Mouse (Mus musculus) right cerebral cortex, postnatal 4 days (tissue): ENCODE measurements around the gene Mavs.

ENCODE experiments used
- DNase-seq: peaks from one replicate; pipeline ENCODE4 v3.0.0-alpha.2; 2022

Mavs gene

DNA sequence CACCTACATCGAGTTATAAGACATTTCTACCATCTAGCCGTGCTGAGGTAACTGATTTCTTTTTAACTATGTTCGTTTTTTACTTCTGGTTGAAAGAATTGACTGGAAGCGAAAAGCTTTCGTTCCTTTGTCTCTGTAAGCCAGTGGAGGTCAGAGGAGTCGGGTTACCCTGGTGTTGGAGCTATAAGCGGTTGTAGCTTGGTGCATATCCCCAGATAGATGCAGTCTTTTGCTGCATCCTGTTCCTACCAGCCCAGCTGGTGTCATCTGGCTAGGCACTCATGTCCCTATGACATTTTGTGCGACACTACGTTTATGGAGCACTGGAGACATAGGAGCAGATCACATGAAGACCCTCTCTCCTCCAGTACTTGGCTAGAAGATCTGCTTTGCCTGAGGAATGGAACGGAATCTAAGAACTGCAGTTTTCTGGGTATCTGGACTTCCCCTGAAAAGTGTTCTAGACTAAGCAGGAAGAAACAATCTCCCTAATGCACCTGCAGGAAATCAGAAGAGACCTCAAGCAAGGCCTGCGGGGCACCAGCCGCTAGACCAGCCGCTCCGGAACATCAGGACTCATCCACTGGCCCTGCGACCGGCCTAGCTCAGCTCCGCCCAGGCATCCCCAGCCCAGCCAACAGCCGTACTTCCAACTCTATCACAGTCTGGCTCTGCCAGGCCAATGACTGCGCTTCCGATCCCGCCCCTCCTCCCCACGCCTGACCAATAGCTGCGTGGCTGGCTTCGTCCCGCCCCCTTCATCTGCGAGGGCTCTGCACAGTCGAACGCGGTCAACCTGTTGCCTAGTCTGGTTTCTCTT, at the start of gene Mavs:
Gene Mavs, plus strand, starts transcription at position 757 of the 820 bp plus-strand sequence.
- peak; percentile 86 for DNase-seq

DNA sequence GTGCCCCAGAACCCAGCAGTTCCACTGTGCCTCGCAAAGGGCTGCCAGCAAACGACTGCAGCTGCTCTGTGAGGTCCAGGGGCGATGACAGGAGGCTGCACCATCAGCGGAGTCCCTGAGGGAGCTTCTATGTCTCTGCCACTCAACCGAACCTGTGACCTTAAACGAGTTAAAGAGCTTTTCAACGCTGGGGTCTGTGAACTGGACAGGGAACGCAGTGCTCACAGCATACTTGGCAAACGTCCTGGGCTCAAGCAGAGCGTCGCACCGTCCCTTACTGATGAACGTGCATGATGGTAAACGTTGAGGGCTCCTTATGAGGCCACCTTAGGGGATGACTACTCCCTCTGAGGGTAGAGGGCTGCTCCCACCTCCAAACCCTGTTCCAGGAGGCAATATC, 47.5 kb upstream of the Mavs start:
- DNase-seq, result no peak

DNA sequence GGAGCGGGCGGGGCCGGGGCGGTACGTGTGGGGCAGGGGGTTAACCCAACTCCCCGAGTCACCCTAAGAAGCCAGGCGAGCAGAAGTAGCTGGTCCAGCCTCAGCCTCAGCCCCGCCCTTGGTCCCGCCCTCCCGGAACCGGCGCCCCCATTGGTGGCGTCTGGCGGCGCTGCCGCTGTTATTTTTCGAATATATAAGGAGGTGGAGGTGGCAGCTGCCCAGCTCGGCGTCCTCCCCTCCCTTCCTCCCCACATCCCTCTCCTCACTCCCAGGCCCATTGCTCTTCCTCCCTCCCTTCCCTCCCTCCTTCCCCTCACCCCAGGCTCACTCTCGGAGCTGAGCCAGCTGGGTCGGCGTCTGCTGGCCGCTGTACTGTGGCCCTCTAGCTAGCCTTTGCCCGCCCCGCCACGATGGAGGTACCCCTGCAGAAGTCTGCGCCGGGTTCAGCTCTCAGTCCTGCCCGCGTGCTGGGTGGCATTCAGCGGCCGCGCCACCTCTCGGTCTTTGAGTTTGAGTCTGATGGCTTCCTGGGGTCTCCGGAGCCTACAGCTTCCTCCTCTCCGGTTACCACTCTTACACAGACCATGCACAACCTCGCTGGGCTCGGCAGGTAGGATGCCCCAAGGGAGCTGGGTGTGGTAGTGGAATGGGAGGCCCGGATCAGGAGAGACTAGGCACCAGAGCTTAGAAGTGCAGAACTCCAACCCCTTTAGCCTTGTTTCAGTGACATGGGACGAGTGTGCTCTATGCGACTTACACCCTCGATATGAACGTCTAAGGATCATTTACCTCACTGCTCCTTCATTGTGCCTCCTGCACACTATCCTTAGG, 46.9 kb upstream of the Mavs start, which contains the start of the genes Cdc25b and Spef1:
Gene Cdc25b, plus strand, starts transcription at position 179 of the 831 bp plus-strand sequence.
Gene Spef1, minus strand, starts transcription at position 512 of the 831 bp plus-strand sequence.
- peak; percentile 82 for DNase-seq

DNA sequence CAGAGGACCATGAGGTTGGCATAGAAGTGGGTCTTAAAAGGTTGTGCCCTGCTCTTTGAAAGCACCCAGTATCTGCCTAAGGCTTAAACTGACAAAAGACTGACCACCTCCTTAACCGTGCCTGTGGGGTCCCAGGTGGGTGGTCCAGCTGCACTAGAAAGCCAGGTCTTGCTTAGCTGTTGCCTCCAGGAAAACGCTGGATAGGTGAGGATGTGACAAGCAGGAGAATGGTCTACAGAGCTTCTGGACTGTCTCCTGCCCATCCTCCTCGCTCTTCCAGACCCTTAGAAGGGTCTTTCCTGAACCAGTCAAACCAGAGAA, 46.3 kb upstream of the Mavs start:
- no peak for DNase-seq

DNA sequence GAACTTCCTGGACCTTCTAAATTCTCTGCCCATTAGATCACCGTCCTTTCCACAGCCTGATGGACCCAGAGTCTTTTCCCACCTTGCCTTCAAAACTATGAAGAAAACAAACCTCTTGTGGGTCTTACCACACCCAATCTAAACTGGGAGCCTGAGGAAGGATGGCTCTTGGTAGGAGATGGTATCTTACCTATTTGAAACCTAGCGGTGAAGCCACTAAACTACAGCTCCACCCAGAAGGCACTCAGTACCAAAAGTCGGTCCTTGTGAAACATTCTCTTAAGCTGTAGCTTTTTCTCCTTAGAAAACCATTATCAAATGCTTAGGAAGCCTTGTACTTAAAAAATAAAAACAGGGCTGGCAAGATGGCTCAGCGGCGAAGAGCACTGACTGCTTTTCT, 45.6 kb upstream of the Mavs start:
- DNase-seq, result no peak

DNA sequence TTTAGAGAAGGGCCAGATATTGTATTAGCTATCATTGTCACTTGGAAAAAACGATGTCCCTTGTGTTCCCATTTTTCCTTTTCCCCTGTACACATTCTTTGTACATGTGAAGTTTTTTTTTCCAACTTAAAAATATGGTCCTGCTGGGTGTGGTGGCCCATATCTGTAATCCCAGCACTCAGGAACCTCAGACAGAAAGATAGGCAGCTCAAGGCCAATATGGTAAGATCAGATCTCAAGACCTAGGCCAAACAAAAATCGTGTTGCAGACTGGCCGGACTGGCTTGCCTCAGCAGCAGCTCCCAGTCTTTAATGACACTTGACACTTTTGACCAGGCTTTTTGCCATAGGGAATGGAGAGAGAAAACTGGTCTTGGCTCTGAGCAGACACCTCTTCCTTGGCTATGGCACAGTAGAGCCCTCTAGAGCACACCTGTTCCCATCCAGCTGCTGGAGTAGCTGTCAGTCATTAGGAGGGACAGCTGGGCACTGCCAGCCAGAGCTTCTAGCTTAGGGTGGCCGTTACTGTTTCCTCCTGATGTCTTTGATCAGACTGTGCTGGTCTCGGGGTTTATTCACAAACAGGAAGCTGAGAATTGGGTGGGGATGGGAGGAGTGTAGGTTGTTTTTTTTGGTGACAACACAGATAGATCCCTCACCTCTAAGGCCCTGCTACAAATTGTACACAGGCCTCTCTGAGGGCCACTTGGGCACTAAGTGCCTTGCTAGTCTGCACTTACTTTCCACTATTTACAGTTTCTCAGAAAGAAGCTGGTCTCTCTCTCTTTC, 44.1 kb upstream of the Mavs start:
- DNase-seq, result no peak

DNA sequence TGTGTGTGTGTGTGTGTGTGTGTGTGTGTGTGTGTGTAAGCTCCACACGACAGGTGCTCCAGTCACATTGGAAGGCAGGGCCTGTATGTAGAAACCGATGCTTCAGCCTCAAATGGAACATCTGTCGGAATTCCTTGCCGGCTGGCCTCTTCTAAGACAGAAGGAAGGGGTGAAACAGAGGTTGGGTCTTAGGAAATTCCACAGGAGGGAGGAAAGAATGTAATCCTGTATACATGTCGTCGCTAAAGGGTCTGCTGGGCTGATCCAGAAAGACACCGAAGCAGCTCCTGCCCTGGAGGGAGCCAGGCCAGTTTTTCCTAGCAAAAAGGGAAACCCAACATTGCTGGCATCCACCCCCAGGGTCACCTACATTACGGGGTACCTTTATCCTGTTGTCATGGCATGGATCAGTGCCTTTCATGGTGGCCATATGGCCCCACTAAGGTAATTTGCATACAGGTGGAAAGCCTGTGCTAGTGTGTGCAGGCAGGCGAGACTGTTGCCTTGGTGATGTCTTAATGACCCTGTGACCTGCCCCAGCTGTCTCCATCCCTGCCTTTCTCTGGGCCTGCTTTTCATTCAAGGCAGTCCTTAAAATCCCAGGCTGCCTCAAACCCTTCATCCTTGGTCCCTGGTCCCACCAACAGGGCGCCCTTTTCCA, 43.4 kb upstream of the Mavs start:
- no peak for DNase-seq

DNA sequence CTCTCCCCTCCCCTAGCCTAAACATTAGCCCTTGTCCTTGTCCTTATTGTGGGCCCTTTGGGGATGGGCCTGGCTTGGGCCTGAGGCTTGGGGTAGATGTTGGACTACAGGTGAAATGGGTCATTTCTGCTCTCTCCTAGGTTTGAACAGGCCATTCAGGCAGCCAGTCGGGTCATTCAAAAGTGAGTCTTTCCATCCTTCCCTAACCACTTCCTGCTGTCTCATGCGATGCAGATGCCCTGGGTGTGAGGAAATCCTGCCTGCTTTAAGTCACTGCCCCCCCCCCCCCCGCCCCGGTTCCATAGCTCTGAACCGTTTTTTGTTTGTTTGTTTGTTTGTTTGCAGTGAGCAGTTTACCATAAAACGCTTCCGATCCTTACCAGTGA, 42.9 kb upstream of the Mavs start:
- no peak for DNase-seq

DNA sequence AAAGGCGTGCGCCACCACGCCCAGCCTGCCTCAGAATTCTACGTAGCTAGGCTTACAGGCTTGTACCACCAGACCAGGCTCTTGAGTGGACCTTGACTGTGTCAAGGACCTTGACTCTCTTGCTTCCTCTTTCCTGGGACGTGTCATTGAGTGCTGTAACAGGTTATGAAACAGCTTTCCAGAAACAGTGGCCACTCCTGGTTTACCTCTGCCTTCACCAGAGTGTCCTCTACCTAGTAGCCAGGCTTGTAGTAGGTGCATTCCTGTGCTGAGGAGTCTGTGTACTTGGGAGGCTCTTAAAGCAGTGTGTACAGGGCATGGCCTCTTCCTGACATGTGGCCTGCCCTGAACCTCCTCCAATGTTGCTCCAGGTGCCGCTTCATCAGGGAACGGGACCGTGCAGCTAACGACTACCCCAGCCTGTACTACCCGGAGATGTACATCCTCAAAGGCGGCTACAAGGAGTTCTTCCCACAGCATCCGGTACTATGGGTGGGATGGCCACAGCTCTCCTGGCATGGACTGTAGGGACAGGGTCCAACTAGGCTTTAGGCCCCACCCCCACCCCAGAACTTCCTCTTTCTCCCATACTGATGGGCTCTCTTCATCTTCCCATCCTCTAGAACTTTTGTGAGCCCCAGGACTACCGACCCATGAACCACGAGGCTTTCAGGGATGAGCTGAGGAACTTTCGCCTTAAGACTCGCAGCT, 37.1 kb upstream of the Mavs start:
- no peak for DNase-seq

DNA sequence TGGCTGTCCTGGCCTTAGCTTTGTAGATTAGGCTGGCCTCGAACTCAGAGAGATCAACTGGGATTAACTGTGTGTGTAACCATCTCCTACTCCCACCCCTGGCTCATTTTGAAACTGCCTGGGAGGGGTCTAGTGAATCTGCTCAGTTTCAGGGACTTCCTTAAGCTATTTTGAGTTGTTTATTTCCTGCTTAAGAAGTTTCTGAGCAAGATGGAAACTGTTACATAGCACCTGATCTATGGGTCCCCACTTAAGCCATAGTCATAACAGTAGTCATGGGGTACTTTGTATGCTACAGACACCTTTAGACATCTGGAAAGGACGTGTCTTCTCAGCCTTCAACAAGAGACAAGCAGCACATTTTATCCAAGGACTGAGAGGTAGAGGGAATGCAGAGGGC, 33.2 kb upstream of the Mavs start:
- no peak for DNase-seq

DNA sequence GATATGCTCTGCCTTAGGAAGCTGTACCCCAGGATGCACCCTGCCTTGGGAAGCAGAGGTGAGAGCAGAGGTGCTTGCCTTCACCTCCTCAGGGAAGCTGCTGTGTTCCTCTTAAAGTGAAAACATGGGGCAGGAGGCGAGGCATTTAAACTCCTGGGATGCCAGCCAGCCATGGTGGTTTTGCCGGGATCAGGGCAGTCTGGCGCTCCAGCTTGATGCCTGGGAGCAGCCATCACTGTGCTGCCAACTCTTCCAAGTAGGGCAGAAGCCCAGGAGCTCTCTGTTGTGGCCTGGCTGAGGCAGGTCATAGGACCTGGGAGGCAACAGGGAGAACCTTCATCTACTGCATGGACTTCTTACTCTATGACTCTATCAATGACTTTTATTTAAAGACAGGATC, 32.6 kb upstream of the Mavs start:
- no peak for DNase-seq

DNA sequence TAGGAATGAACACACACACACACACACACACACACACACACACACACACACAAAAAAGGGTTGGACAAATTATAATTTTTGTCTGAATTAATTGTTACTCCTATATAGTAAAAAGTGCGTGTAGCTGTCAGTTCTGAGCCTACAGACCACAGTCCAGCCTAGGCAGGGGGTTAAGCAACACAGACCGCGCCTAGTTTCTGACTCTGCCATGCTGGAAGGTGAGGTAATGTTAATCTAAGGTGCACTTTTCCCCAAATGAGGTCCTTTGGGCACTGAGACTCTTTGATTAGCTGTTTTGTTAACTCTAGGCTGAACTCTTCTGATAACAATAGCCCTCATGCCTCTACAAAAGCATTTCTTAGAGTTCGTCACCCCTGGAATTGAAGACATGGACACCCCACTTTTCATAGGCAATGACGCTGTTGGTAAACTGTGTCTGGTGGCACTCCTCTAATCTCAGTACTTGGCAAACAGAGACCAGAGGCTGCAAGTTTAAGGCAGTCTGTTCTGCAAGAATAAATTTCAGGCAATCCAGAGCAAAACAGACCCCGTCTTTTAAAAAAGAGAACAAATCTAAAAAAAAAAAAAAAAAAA, 29.9 kb upstream of the Mavs start:
- no peak for DNase-seq

DNA sequence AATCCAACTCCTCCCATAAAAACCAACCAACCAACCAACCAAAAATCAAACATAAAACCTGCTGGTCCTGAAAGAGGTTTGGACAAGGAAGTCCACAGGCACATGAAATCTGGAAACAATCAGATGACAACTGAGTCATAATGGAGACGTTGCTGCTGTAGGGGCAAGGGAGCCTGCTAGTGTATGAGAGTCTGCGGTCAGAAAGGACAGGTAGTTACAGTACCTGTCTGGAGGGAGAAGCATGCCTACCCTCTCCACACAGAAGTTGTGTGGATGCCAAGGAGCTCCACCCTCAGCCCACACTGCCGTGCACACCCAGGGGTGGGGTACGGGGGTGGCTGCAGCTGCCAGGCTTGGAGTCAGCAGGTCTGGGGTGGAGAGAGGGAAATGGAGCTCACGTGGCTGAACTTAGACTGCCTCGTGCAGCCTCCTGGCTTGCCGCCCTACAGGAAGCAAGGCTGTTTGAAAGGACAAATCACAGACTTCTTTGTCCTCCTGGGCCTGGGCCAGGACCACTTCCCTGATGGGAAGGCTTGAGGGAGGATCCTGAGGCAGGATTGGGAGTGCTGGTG, 29.4 kb upstream of the Mavs start:
- DNase-seq, result peak; percentile 66

DNA sequence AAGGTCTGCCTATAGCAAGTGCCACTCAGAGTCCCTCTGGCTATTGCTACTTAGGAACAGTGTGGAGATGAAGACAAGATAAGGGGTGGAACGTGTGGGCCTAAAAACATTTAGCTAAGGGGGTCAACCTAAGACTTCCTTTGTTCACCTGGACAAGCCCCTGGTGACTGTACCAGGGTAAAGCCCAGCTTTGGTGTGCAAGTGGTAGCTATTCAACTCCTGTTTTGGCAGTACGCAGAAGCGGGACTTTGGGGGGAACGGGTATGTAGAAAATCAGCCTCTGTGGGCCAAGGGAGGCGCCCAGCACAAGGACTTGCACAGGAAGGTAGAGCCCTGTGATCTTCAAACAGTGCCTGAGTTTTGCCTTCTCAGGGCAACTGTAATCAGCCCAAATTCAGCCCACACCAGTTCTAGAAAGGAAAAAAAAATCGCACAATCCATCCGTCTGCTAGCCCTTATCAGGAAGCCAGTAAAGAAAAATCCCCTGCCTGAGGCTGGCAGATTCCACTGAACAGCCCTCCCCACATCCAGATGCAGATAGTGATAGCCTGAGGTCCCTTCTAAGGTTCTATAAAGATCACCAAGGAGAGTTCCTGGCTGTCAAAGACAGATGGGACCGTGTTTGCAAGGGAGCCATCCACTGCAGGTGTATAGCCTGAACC, 28.2 kb upstream of the Mavs start:
- no peak for DNase-seq

DNA sequence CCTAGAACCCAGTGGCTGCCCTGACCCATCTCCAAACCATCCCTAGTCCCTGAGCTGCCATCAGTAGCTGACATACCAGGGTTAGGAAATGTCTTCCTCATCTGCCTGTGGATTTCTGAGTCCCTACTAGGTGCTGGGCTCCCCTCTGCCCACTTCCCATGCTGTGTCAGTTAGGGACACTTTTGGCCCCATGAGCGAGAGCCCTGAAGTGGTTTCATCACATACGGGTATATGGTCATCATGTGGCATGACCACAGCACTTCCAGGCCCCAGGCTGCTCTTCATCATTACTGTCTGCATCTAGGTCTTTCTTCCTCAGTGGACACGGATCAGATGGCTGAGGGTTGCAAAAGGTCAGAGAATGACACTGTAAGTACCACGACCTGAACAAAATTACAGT, 27.1 kb upstream of the Mavs start, which contains the start of gene Ap5s1:
Gene Ap5s1, plus strand, starts transcription at position 301 of the 400 bp plus-strand sequence.
- no peak for DNase-seq

DNA sequence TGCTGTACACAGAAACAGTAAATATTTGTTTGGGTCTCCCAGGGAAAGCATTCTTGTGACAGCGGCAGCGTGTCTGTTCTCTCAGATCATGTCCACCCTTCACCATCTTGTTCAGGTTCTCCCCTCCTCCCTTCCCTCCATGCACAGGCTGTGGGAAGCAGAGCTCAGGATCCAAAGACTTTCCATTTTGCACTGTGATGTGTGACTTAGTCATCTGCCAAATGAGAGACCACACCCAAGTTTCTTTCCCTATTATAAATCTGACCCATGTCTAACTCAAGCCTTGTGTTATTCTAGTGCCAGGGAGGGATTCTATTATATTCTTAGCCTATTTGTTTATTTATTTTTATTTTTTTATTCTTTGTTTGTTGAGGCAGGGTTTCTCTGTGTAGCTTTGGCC, 25.5 kb upstream of the Mavs start:
- DNase-seq, result no peak

DNA sequence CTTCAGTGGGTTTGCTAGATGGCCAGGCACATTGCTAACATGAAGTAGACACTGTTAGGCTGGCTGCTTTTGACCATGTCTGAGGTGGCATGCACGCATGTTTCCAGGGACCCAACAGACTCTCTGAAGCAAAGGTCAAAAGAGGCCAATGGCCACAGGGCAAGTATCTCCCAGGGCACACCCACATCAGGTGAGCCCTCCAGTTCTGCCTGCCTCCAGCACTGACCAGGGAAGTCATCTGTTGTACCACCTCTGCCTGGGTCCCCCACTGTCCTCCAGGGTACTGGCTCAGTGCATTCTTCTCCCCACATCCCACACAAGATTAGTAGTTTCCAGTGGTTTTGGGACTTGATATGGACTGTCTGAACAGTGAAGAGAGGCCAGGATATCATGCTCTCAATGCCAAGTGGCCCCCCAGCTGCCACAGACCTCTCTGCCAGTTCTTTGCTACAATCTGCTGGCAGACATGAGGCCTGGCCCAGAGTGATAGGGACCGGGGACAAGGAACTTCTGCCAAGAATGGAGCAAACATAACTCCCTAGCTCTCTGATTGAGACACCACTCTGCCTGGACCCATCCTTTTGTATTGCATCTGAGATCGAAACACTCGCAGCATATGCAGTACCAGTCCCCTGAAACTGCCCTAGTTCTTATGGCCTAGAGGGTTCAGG, 24.6 kb upstream of the Mavs start:
- DNase-seq, result no peak

DNA sequence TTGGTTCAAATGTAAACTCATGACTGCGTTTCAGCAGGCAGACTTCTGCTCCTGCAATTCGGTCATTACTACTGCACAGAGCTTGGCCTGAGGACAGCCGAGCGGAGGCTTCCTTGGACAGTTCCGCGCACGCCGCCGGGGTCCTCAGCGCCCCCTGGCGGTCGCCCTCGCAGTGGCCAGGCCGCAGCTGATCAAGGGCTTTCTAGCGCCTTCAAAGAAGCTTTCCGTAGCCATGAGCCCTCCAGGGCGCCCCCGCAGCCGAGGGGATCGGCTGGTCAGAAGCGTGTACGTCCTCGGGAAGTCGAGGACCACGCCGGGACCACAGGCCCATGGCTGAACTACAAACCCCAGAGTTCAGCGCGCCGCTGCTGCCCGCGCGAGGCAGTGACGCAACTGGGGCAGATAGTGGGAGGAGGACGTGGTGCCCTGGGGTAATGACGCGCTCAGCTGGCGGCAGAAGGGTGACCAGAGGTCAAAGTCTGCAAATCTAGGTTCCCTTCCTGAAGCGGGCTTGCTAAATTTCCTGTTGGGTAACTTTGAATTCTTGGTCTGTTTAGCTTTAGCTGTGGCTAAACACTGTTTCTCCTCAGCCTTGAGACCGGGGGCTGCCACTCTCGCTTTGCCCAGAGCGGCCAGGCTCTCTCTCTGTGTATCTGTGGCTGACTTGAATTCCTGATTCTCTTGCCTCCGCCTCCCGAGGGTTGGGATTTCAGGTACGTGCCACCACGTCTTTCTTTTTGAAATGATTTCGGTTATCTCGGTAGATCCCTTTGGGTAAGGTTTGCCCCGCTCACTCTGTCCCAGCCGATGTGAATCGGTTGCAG, 23.7 kb upstream of the Mavs start:
- DNase-seq, result peak; percentile 92

DNA sequence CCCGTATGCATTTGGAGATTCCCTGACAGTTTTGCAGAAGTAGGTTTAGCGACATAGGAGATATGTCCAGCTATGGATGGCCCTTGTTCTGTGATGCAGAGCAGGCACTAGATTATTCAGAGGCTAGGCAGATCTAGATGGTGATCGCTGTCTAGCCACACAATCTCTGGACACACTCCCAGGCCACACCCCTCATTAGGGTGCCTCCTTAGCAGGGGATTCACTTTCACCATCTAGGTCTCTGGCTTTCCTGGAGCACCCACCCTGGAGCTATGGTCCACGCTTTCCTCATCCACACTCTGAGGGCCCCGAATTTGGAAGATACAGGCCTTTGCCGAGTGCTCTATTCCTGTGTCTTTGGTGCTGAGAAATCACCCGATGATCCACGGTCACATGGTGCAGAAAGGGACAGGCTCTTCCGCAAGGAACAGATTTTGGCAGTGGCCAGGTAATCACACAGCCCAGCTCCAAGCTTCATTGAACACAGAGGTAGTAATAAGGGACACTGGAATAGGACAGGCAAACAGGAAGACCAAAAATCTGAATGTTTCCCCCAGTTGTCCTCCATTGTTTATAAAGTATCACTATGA, 22.7 kb upstream of the Mavs start:
- no peak for DNase-seq
